Mouse (Mus musculus) ES-E14 (cell line): ENCODE results near the gene BC034090. TPM values are rescaled to one million over a fixed set of nuclear protein-coding genes. Genes with fewer than 3 reads are reported as not detected.

ENCODE experiments used
- DNase-seq: peaks from one replicate; pipeline ENCODE4 v3.0.0-alpha.2; 2013; ENCODE audit warnings: low read depth, low spot score
- H3K27ac ChIP-seq: 2 replicates; pipeline ENCODE4 v1.5.1; 2012; ENCODE audit warnings: low read depth, mild to moderate bottlenecking, low read length, moderate library complexity, mixed read lengths; ENCODE audit not compliant: poor library complexity, insufficient read depth, severe bottlenecking
- H3K36me3 ChIP-seq: 2 replicates; pipeline ENCODE4 v1.6.1; 2012; ENCODE audit warnings: mild to moderate bottlenecking, low read length, moderate library complexity, mixed read lengths; ENCODE audit not compliant: control insufficient read depth, poor library complexity, insufficient read depth, severe bottlenecking
- H3K4me1 ChIP-seq, 2 experiments: fragments of 150-350 bp in 1 of 2; sonication (generic) in 1 of 2; 2 replicates each; pipeline ENCODE4 v1.6.1; 2012; ENCODE audit warnings: low read length in 2 of 2, mild to moderate bottlenecking in 1 of 2, mixed read lengths in 1 of 2; ENCODE audit not compliant: control insufficient read depth in 2 of 2, insufficient read depth in 2 of 2, poor library complexity in 1 of 2
- H3K4me3 ChIP-seq, 2 experiments: fragments of 150-350 bp in 1 of 2; sonication (generic) in 1 of 2; 2 replicates each; pipeline ENCODE4 v1.5.1; 2012; ENCODE audit warnings: low read length in 2 of 2, low read depth in 1 of 2, mild to moderate bottlenecking in 1 of 2, mixed read lengths in 1 of 2; ENCODE audit not compliant: insufficient read depth in 1 of 2, poor library complexity in 1 of 2, severe bottlenecking in 1 of 2
- H3K9ac ChIP-seq: 2 replicates; pipeline ENCODE4 v1.6.1; 2012; ENCODE audit warnings: low read depth, mild to moderate bottlenecking, low read length, mixed read lengths; ENCODE audit not compliant: poor library complexity, insufficient read depth, severe bottlenecking
- H3K9me3 ChIP-seq: fragments of 150-350 bp; sonication (generic); 2 replicates; pipeline ENCODE4 v1.6.1; 2012; ENCODE audit warnings: low read depth, mild to moderate bottlenecking, low read length; ENCODE audit not compliant: control insufficient read depth, insufficient read depth
- CHD2 ChIP-seq: IDR thresholded peaks from 2 replicates; pipeline ENCODE4 v1.6.1; 2014; ENCODE audit warnings: mild to moderate bottlenecking, low read depth, low read length, inconsistent platforms
- HCFC1 ChIP-seq: IDR thresholded peaks from 2 replicates; pipeline ENCODE4 v1.6.1; 2012; ENCODE audit warnings: low read length, inconsistent platforms, borderline replicate concordance; ENCODE audit not compliant: insufficient read depth
- MAFK ChIP-seq: IDR thresholded peaks from 2 replicates; pipeline ENCODE4 v1.6.1; 2014; ENCODE audit warnings: mild to moderate bottlenecking, low read depth, low read length, inconsistent platforms; ENCODE audit not compliant: insufficient read depth
- ZC3H11A ChIP-seq: IDR thresholded peaks from 2 replicates; pipeline ENCODE4 v1.6.1; 2012; ENCODE audit warnings: low read depth, mild to moderate bottlenecking, inconsistent platforms, low read length, borderline replicate concordance
- ZNF384 ChIP-seq: IDR thresholded peaks from 2 replicates; pipeline ENCODE4 v1.6.1; 2012; ENCODE audit warnings: low read depth, low read length, inconsistent platforms
- in situ Hi-C, 2 experiments: fragments of 600-800 bp; cut with MboI; formaldehyde crosslinking; loops; one replicate each; pipeline ENCODE4 v1.15.1; 2025; ENCODE audit warnings: low sequenced_read_pairs in 2 of 2, inconsistent platforms in 1 of 2; ENCODE audit not compliant: unreplicated experiment in 2 of 2
- total RNA-seq: library from RNA; depleted of rRNA; stranded (reverse); fragments of 300-350 nt; gene quantifications from 2 replicates; pipeline ENCODE4 v1.2.3, GENCODE M21; 2012; rRNA removed

BC034090 gene
- 4.2 and 7.8 TPM in 2 replicates for total RNA-seq

DNA sequence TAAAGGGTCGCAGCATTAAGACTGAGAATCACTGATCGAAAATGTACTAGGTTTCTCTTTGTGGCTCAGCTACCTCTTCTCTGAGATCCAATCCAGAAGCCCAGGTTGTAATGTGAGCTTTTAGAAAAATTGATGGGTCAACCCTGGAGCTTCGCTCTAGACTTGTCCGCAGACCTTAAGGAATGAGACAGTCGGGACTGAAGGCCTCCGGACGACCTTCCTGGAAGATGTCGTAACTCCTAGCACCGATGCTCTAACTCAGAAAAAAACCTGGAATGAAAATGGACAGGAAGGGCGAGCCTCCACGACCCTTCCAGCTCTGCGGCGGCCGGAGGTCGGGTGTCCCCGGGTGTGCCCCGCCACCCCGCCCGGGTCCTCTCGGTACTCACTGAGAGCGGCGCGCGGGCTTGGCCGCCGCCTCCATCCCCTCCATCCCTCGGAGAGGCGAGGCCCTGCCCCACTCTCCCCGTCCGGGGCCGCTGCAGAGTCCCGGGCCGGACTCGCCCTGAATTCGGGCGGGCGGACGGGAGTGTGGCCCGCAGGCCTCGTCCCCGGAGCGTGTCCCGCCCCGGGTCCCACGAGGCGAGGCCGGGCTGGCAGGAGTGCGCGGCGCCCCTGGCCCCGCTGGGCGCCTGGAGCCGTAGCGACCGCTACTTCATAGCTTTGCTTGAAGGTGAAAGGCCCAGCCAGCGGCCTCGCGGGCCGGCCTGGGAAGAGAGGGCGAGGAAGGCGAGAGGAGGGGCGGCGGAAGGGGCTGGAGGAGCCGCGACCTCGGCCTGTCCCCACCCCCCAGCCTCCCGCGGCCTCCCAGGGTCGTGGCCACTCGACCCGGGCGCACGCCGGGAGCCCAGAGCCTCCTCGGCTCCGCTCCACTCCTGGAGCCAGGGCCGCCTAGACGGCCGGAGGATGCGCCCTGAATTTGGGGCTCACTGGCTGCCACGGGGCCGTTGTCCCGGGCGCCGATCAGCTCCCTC is at the start of gene BC034090:
BC034090 (minus strand) TSS at position 648 of the 974 bp plus-strand sequence.
- no peak for DNase-seq
- H3K9ac ChIP-seq, result peak within 1 kb of the TSS; percentile 60
- TF ChIP-seq MAFK (no peak), ZC3H11A (no peak)
- H3K9me3 ChIP-seq, result no peaks in the 10 kb centered on the region
- H3K4me1 ChIP-seq, result peaks cover 9 to 14% of the 10 kb centered on the region in 2 experiments; a peak in 2 of 4 replicates
- no peak within 1 kb of the TSS for H3K27ac ChIP-seq
- peak within 1 kb of the TSS; percentile 65 to 68 for H3K4me3 ChIP-seq
- no peaks in the 10 kb centered on the region for H3K36me3 ChIP-seq
- in situ Hi-C loops, result loop anchor here in 1 of 2 experiments (25.0 kb wide), 1 partner anchor 493 kb away; no protein-coding TSS in a partner anchor

- in situ Hi-C loops, result loop anchor here (5.0 to 10.0 kb wide), 2 partner anchors 231 to 239 kb away; no protein-coding TSS in a partner anchor
- no peak overlapping the region for H3K27ac ChIP-seq
- H3K4me3 ChIP-seq, result no peak overlapping the region
- H3K4me1 ChIP-seq, result no peaks in the 10 kb centered on the region
- no peak for TF ChIP-seq HCFC1
- peak; percentile 89 for TF ChIP-seq ZC3H11A
- TF ChIP-seq CHD2, result no peak
- no peak for TF ChIP-seq MAFK
- no peak for TF ChIP-seq ZNF384
- H3K36me3 ChIP-seq, result no peaks in the 10 kb centered on the region
- DNase-seq, result peak; percentile 74
- no peak overlapping the region for H3K9ac ChIP-seq
- no peaks in the 10 kb centered on the region for H3K9me3 ChIP-seq
These were observed 49.2 kb upstream of the BC034090 start for GRCm38 (mm10) chr1:155293446-155293845.

DNA sequence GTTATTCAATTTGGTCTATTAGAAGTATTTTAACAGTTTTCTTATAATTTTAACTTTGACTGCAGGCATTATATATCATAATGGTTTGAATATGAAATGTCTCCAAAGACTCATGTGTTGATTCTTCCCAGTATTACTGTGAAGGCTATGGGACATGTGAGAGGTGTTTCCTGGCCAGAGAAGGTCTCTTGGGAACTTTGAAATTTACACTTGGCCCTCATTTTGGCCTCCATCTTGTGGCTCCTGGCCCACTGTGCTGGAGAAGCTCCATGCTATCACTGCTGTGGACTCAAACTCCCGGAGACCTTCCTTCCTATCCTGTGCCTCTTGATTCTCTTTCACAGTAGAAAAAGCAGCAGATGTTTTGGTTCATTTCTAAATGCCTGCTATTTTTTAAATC is 45.2 kb upstream of the BC034090 start:
- H3K9me3 ChIP-seq, result no peaks in the 10 kb centered on the region
- H3K36me3 ChIP-seq, result no peaks in the 10 kb centered on the region
- DNase-seq, result no peak
- TF ChIP-seq ZC3H11A, result no peak
- no peaks in the 10 kb centered on the region for H3K4me1 ChIP-seq
- no peak overlapping the region for H3K9ac ChIP-seq
- H3K27ac ChIP-seq, result no peak overlapping the region
- in situ Hi-C loops, result loop anchor here (10.0 kb wide), 1 partner anchor 265 kb away; no protein-coding TSS in a partner anchor
- no peak overlapping the region for H3K4me3 ChIP-seq

DNA sequence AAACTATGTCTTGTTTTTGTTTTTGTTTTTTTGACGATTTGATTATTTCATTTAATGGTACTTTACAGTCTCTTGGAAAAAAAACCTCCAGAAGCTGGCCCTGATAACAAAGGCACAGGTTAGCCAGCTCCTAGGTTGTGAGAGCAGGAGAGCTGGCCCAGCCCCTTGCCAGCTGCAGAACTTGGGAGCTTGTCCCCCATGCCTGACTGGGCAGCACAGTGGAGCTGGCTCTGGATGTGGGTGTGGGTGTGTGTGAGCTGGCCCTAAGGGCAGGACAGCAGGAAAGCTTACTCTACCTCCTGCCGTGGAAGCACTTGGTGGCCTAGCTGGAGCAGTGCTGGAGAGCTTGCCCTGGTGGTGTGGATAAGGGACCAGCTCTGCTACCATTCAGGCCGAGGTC is 43.8 kb upstream of the BC034090 start:
- no peak overlapping the region for H3K9ac ChIP-seq
- TF ChIP-seq ZC3H11A, result no peak
- TF ChIP-seq HCFC1, result no peak
- no peak for TF ChIP-seq MAFK
- no peak for TF ChIP-seq CHD2
- no peak for TF ChIP-seq ZNF384
- H3K4me1 ChIP-seq, result no peaks in the 10 kb centered on the region
- H3K36me3 ChIP-seq, result no peaks in the 10 kb centered on the region
- in situ Hi-C loops, result loop anchor here (10.0 kb wide), 1 partner anchor 263 kb away; no protein-coding TSS in a partner anchor
- DNase-seq, result no peak
- H3K9me3 ChIP-seq, result no peaks in the 10 kb centered on the region
- H3K4me3 ChIP-seq, result no peak overlapping the region
- no peak overlapping the region for H3K27ac ChIP-seq
